Mouse (Mus musculus): ENCODE results near the gene Clip4. TPM values are rescaled to one million over a fixed set of nuclear protein-coding genes. Genes with fewer than 3 reads are reported as not detected.
"Not testable (repeated sequence)": the region's sequence is repeated elsewhere in the genome, so short reads cannot be mapped to it uniquely, and the experiment has no call there.

The Clip4 gene
- total RNA-seq (2014; rRNA removed) (12.5 and 14.9 TPM in 2 replicates), polyA plus RNA-seq (2015; fragmentation: Nextera tagmentation; extraction: Ambion mirVana) (7.8 and 11.7 TPM in 2 replicates)

DNA sequence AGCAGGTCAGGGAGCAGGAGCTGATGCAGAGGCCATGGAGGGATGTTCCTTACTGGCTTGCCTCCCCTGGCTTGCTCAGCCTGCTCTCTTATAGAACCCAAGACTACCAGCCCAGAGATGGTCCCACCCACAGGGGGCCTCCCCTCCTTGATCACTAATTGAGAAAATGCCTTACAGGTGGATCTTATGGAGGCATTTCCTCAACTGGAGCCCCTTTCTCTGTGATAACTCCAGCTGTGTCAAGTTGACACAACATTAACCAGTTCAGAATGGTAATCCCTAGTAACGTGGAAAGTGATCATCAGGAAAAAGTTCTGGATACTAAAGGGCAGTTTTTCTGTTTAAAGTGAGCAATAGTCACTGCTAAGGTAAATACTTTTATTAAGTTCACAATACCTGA lies at the start of gene Clip4:
Gene Clip4 (plus strand): TSS at position 301 of the 400 bp plus-strand sequence.
- H3K27ac ChIP-seq (ENCODE audit: low read depth, low read length); ATAC-seq: not testable (repeated sequence)
- WGBS: 77% methylated on average over 1 of the region's 1 CpGs

DNA sequence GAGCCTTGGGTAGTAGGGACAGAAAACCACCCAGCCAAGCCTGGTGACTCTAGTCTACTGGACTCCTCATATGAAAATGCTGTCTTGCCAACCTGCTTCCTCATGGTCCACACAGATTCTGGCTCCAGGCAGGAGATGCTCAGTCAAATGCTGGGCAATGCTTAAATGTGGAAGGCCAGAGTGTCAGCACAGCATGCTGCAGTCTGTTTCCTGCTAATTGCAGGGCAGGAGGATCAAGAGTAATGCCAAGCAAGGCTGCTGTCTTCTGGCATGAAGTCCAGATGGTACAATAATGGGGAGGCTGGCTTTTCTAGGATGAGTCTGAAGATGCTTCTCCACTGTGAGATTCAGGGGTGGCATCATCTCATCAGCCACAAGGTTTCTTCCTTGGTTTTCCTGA lies 47.8 kb upstream of the Clip4 start:
- no peaks in the 10 kb centered on the region for H3K27me3 ChIP-seq (ENCODE audit: insufficient read depth, low read length)
- H3K9ac ChIP-seq: no peak overlapping the region
- DNase-seq: no peak
- no peaks in the 10 kb centered on the region for H3K36me3 ChIP-seq (ENCODE audit: insufficient read depth)
- H3K4me1 ChIP-seq (ENCODE audit: insufficient read depth): no peaks in the 10 kb centered on the region
- H3K4me3 ChIP-seq (ENCODE audit: low read depth, low read length): no peak overlapping the region
- H3K27ac ChIP-seq (ENCODE audit: low read depth, low read length): no peak overlapping the region
- no peaks in the 10 kb centered on the region for H3K9me3 ChIP-seq (ENCODE audit: low read length)
- H3K4me2 ChIP-seq (ENCODE audit: low read depth): no peak overlapping the region
- no peak for ATAC-seq
- no peak for TF ChIP-seq CTCF (IDR thresholded peaks at IDR 0.05; ENCODE audit: low read depth)

More for the DNA sequence above, at the start of gene Clip4:
- not testable (repeated sequence) for DNase-seq; H3K36me3 ChIP-seq (ENCODE audit: insufficient read depth); H3K4me2 ChIP-seq (ENCODE audit: low read depth); H3K4me3 ChIP-seq (ENCODE audit: low read depth, low read length); H3K4me1 ChIP-seq (ENCODE audit: insufficient read depth); H3K9ac ChIP-seq; H3K27me3 ChIP-seq (ENCODE audit: insufficient read depth, low read length); H3K9me3 ChIP-seq (ENCODE audit: low read length)

DNA sequence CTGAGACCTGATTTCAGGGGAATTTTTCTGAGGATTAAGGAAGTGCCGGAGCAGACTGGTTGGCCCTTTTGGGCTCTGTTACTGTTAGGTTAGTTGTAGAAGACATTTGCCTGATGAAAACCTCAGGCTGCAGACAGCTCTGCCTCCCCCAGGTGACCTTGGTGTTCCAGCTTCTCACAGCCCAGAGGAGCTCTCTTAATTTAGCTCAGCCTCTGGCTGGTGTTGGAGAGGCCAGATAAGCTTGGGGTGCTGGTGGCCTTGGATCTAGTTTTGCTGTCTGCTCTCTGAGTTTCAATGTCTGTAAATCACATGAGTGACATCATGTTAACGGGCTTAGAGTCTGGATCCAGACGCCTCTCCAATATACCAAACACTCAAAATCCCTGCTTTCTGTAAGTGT lies 47.3 kb upstream of the Clip4 start:
- TF ChIP-seq CTCF (IDR thresholded peaks at IDR 0.05; ENCODE audit: low read depth): no peak
- no peaks in the 10 kb centered on the region for H3K27me3 ChIP-seq (ENCODE audit: insufficient read depth, low read length)
- H3K9ac ChIP-seq: no peak overlapping the region
- H3K4me2 ChIP-seq (ENCODE audit: low read depth): no peak overlapping the region
- 80% methylated on average over 3 of the region's 3 CpGs for WGBS
- H3K9me3 ChIP-seq (ENCODE audit: low read length): no peaks in the 10 kb centered on the region
- no peaks in the 10 kb centered on the region for H3K4me1 ChIP-seq (ENCODE audit: insufficient read depth)
- ATAC-seq: no peak
- no peak overlapping the region for H3K27ac ChIP-seq (ENCODE audit: low read depth, low read length)
- no peaks in the 10 kb centered on the region for H3K36me3 ChIP-seq (ENCODE audit: insufficient read depth)
- DNase-seq: no peak
- no peak overlapping the region for H3K4me3 ChIP-seq (ENCODE audit: low read depth, low read length)

- no peaks in the 10 kb centered on the region for H3K4me1 ChIP-seq (ENCODE audit: insufficient read depth)
- 59% methylated on average over 2 of the region's 2 CpGs for WGBS
- no peak for ATAC-seq
Observed at GRCm38 (mm10) chr17:71730655-71731054, 37.6 kb upstream of the Clip4 start.

DNA sequence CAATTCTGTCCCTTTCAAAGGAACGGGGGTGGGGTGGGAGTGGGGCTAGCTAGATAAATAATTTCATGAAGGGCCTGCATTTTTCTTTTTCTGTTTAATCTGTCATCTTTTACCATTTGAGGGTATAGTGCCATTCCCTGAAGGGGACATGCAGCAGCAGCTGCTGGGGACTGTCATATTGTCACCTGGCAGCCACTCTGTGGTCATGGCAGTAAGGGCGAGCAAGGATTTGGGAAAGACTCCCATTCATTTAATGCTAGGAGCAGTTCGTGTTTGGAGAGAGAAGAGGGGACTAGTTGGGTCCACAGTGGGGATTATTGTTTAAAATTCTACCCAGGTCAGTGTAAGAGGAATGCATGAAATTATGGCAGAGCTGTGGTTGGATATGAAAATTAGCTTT lies 31.8 kb upstream of the Clip4 start:
- DNase-seq: no peak
- Histone ChIP-seq H3K36me3 (ENCODE audit: insufficient read depth) (no peaks in the 10 kb centered on the region), H3K27me3 (ENCODE audit: insufficient read depth, low read length) (no peaks in the 10 kb centered on the region), H3K4me1 (ENCODE audit: insufficient read depth) (no peaks in the 10 kb centered on the region), H3K27ac (ENCODE audit: low read depth, low read length) (no peak overlapping the region), H3K4me3 (ENCODE audit: low read depth, low read length) (no peak overlapping the region), H3K9ac (no peak overlapping the region), H3K9me3 (ENCODE audit: low read length) (no peaks in the 10 kb centered on the region), H3K4me2 (ENCODE audit: low read depth) (no peak overlapping the region)
- 64% methylated on average over 3 of the region's 3 CpGs for WGBS
- no peak for TF ChIP-seq CTCF (IDR thresholded peaks at IDR 0.05; ENCODE audit: low read depth)
- no peak for ATAC-seq

More at GRCm38 (mm10) chr17:71730655-71731054, 37.6 kb upstream of the Clip4 start:
- Histone ChIP-seq H3K9ac (no peak overlapping the region), H3K36me3 (ENCODE audit: insufficient read depth) (no peaks in the 10 kb centered on the region), H3K4me2 (ENCODE audit: low read depth) (no peak overlapping the region), H3K4me3 (ENCODE audit: low read depth, low read length) (no peak overlapping the region), H3K27me3 (ENCODE audit: insufficient read depth, low read length) (no peaks in the 10 kb centered on the region), H3K27ac (ENCODE audit: low read depth, low read length) (no peak overlapping the region), H3K9me3 (ENCODE audit: low read length) (no peaks in the 10 kb centered on the region)
- DNase-seq: no peak
- no peak for TF ChIP-seq CTCF (IDR thresholded peaks at IDR 0.05; ENCODE audit: low read depth)

DNA sequence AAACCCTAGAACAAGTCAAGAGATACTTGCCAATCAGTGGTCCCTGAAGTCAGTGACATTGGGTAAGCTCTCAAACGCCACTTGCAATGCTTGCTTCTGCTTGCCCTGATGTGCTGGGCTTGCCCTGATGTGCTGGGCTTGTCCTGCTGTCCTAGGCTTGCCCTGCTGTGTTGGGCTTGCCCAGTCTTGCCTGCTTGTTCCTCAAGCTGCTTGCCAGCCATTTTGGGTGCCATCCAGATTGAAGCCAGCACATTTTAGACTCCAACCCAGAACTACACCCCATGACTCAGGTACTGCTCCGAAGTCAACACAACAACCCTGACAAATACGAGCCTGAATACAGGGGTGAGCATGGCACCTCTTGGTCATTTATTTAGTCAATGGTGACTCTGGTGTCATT lies 26.1 kb upstream of the Clip4 start:
- TF ChIP-seq CTCF (IDR thresholded peaks at IDR 0.05; ENCODE audit: low read depth): no peak
- H3K36me3 ChIP-seq (ENCODE audit: insufficient read depth): no peaks in the 10 kb centered on the region
- no peak overlapping the region for H3K4me2 ChIP-seq (ENCODE audit: low read depth)
- no peak for DNase-seq
- H3K4me3 ChIP-seq (ENCODE audit: low read depth, low read length): no peak overlapping the region
- no peak overlapping the region for H3K9ac ChIP-seq
- H3K9me3 ChIP-seq (ENCODE audit: low read length): no peaks in the 10 kb centered on the region
- H3K27me3 ChIP-seq (ENCODE audit: insufficient read depth, low read length): no peaks in the 10 kb centered on the region
- H3K4me1 ChIP-seq (ENCODE audit: insufficient read depth): no peaks in the 10 kb centered on the region
- no peak for ATAC-seq
- WGBS: 90% methylated on average over 3 of the region's 3 CpGs
- H3K27ac ChIP-seq (ENCODE audit: low read depth, low read length): no peak overlapping the region

GRCm38 (mm10) chr17:71742935-71743334 lies 25.3 kb upstream of the Clip4 start:
- no peaks in the 10 kb centered on the region for H3K27me3 ChIP-seq (ENCODE audit: insufficient read depth, low read length)
- no peaks in the 10 kb centered on the region for H3K9me3 ChIP-seq (ENCODE audit: low read length)
- TF ChIP-seq CTCF (IDR thresholded peaks at IDR 0.05; ENCODE audit: low read depth): no peak
- H3K4me1 ChIP-seq (ENCODE audit: insufficient read depth): no peaks in the 10 kb centered on the region
- H3K4me3 ChIP-seq (ENCODE audit: low read depth, low read length): no peak overlapping the region
- 6% methylated on average over 5 of the region's 5 CpGs for WGBS
- H3K9ac ChIP-seq: no peak overlapping the region
- no peak for DNase-seq
- H3K27ac ChIP-seq (ENCODE audit: low read depth, low read length): no peak overlapping the region
- no peaks in the 10 kb centered on the region for H3K36me3 ChIP-seq (ENCODE audit: insufficient read depth)
- no peak overlapping the region for H3K4me2 ChIP-seq (ENCODE audit: low read depth)
- ATAC-seq: no peak

- no peaks in the 10 kb centered on the region for H3K27me3 ChIP-seq (ENCODE audit: insufficient read depth, low read length)
- H3K4me1 ChIP-seq (ENCODE audit: insufficient read depth): no peaks in the 10 kb centered on the region
- no peaks in the 10 kb centered on the region for H3K36me3 ChIP-seq (ENCODE audit: insufficient read depth)
- H3K4me3 ChIP-seq (ENCODE audit: low read depth, low read length): no peak overlapping the region
- H3K9me3 ChIP-seq (ENCODE audit: low read length): no peaks in the 10 kb centered on the region
- WGBS: 68% methylated on average over 9 of the region's 9 CpGs
- ATAC-seq (no peak), DNase-seq (no peak)
- H3K4me2 ChIP-seq (ENCODE audit: low read depth): no peak overlapping the region
- no peak for TF ChIP-seq CTCF (IDR thresholded peaks at IDR 0.05; ENCODE audit: low read depth)
- no peak overlapping the region for H3K9ac ChIP-seq
- H3K27ac ChIP-seq (ENCODE audit: low read depth, low read length): no peak overlapping the region
Observed at GRCm38 (mm10) chr17:71746114-71746513, 22.2 kb upstream of the Clip4 start.
